In genomic region chr5:22072591-22072990, GRCm38 (mm10) we compare ENCODE assay signal across 24 mouse cellular contexts.
"Had no signal": no experiment of that assay in that cellular context is flagged by ENCODE, and none has a peak within 500 bp of the region (broad histone marks: within the 10 kb centered on the region; RNA-seq: fewer than 3 reads in every experiment).

No protein-coding gene starts in this region.

- DNase-seq: gastrocnemius, adult 2 months; gastrocnemius, postnatal 10 days; gastrocnemius, postnatal 25 days; heart, adult 2 months; heart, postnatal 10 days; heart, postnatal 4 days; kidney, adult 11 months; kidney, adult 2 months; kidney, adult 9 months; kidney, postnatal 14 days; kidney, postnatal 36 days; layer of hippocampus, adult 9-11 months; layer of hippocampus, postnatal 36 days; left cerebral cortex, postnatal 4 days had no signal

- H3K27ac ChIP-seq: gastrocnemius, adult 2 months; heart, adult 2 months; hindbrain, embryonic 10.5 days; hindbrain, embryonic 13.5 days; hindbrain, embryonic 15.5 days; hindbrain, postnatal 0 days; kidney, embryonic 15.5 days; kidney, postnatal 0 days; limb, embryonic 13.5 days; limb, embryonic 15.5 days had no signal

- H3K9me3 ChIP-seq: heart, embryonic 12.5 days; hindbrain, embryonic 10.5 days; hindbrain, embryonic 13.5 days; hindbrain, embryonic 15.5 days; kidney, embryonic 15.5 days; limb, embryonic 13.5 days; limb, embryonic 15.5 days had no signal

- H3K4me2 ChIP-seq: heart, embryonic 12.5 days; hindbrain, embryonic 13.5 days; hindbrain, embryonic 15.5 days; kidney, embryonic 15.5 days; limb, embryonic 13.5 days; limb, embryonic 15.5 days had no signal

- ATAC-seq: hindbrain, postnatal 0 days; intestine, embryonic 16.5 days had no signal

- H3K9ac ChIP-seq: heart, embryonic 12.5 days; hindbrain, embryonic 13.5 days; hindbrain, embryonic 15.5 days; kidney, embryonic 15.5 days; limb, embryonic 13.5 days; limb, embryonic 15.5 days had no signal

- H3K36me3 ChIP-seq: heart, embryonic 12.5 days; hindbrain, embryonic 10.5 days; hindbrain, embryonic 15.5 days; limb, embryonic 13.5 days; limb, embryonic 15.5 days had no signal

- H3K4me3 ChIP-seq: gastrocnemius, adult 2 months; heart, adult 2 months; heart, embryonic 12.5 days; hindbrain, embryonic 10.5 days; hindbrain, embryonic 13.5 days; hindbrain, embryonic 15.5 days; kidney, embryonic 15.5 days; limb, embryonic 13.5 days; limb, embryonic 15.5 days had no signal

- H3K27me3 ChIP-seq: heart, embryonic 12.5 days; hindbrain, embryonic 15.5 days; kidney, embryonic 15.5 days; limb, embryonic 13.5 days; limb, embryonic 15.5 days had no signal

- H3K4me1 ChIP-seq: heart, embryonic 12.5 days; hindbrain, embryonic 10.5 days; hindbrain, embryonic 15.5 days; kidney, embryonic 15.5 days; limb, embryonic 13.5 days; limb, embryonic 15.5 days had no signal
